Mouse (Mus musculus) testis, adult 2 months (tissue): ENCODE data around the gene Hltf. TPM values are rescaled to one million over a fixed set of nuclear protein-coding genes. Genes with fewer than 3 reads are reported as not detected.
"Not testable (repeated sequence)": the region's sequence is repeated elsewhere in the genome, so short reads cannot be mapped to it uniquely, and the experiment has no call there.

Source experiments
- H3K27ac ChIP-seq: fragments of 200-500 bp; 2 replicates; pipeline ENCODE4 v1.5.1; 2012; ENCODE audit warnings: low read depth, low read length; ENCODE audit not compliant: control insufficient read depth, insufficient read depth
- H3K27me3 ChIP-seq: fragments of 200-500 bp; 2 replicates; pipeline ENCODE4 v1.6.1; 2012; ENCODE audit warnings: mild to moderate bottlenecking, low read length, moderate library complexity; ENCODE audit not compliant: control insufficient read depth, insufficient read depth
- H3K36me3 ChIP-seq: fragments of 200-500 bp; 2 replicates; pipeline ENCODE4 v1.6.1; 2012; ENCODE audit warnings: mild to moderate bottlenecking, low read length; ENCODE audit not compliant: control insufficient read depth, insufficient read depth
- H3K4me1 ChIP-seq: fragments of 200-500 bp; 2 replicates; pipeline ENCODE4 v1.6.1; 2012; ENCODE audit warnings: low read length; ENCODE audit not compliant: control insufficient read depth, insufficient read depth
- H3K4me3 ChIP-seq: fragments of 200-500 bp; 2 replicates; pipeline ENCODE4 v1.5.1; 2012; ENCODE audit warnings: low read depth, mild to moderate bottlenecking, low read length, moderate library complexity, mixed read lengths; ENCODE audit not compliant: control insufficient read depth
- CTCF ChIP-seq: fragments of 200-500 bp; IDR thresholded peaks from 2 replicates; pipeline ENCODE4 v1.5.1; 2012; ENCODE audit warnings: low read depth, mild to moderate bottlenecking, inconsistent platforms, low read length, moderate library complexity; ENCODE audit not compliant: control insufficient read depth, insufficient read depth, insufficient replicate concordance
- POLR2A ChIP-seq: fragments of 200-500 bp; IDR thresholded peaks from 2 replicates; pipeline ENCODE4 v1.6.1; 2012; ENCODE audit warnings: low read depth, mild to moderate bottlenecking, inconsistent platforms, low read length, moderate library complexity; ENCODE audit not compliant: control insufficient read depth
- polyA plus RNA-seq: library from polyadenylated mRNA; depleted of rRNA; stranded (reverse); fragments of >200 nt; gene quantifications from 2 replicates; pipeline ENCODE4 v1.2.3, GENCODE M21; 2012

The Hltf gene
- polyA plus RNA-seq, 1 experiment, result 1.8 TPM

DNA sequence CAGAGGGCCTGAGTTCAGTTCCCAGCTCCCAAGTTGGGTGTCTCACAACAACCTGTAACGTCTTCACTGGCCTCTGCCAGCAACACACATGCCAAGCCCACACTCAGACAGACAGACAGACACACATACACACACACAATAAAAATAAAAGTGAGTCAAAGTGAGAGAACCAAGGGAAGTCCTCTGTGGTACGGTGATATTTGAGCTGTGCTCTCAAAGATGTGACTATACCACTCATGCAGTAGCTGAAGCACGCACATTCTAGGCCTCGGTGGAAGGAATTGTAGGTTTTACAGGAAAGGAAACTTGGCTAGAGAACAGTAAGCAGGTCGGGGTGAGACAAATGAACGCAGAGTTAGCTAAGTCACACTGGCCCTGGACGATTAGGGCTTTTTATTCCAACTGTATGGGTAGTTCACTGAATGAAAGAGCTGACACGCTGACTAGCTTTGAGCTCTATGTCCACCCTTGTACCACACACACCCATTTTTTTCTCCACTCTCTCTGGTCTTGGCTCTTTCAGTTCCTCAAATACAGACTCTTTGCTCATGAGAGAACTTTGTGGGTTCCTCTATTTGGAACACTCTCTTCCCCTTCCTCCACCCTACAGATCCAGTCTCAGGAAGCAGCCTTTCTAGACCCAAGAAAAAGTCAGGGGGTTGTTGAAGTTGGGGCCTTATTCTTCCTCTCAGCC, 30.5 kb upstream of the Hltf start:
- H3K36me3 ChIP-seq, result no peaks in the 10 kb centered on the region
- H3K4me3 ChIP-seq, result no peak overlapping the region
- no peaks in the 10 kb centered on the region for H3K27me3 ChIP-seq
- no peaks in the 10 kb centered on the region for H3K4me1 ChIP-seq
- H3K27ac ChIP-seq, result no peak overlapping the region
- TF ChIP-seq POLR2A (no peak), CTCF (no peak)

DNA sequence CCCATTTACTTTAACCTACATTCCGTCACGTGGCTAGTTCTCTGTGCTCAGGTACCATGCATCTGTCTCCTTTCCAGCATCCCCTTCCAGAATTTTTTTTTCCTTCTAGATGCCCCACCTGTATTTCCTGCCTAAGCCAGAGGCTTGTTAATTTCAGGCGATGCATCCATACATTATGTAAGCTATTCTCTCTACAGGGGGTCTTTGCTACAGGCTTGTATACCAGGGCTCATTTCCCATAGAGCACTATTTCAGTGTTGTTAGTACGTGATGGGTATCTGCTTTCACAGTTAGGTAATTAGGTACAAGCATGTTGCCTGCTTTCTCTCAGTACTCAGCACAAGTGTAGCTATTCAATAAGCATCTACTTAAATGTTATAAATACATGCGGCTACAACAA, 29.8 kb upstream of the Hltf start:
- Histone ChIP-seq H3K27ac (no peak overlapping the region), H3K27me3 (no peaks in the 10 kb centered on the region), H3K4me3 (no peak overlapping the region), H3K36me3 (no peaks in the 10 kb centered on the region), H3K4me1 (no peaks in the 10 kb centered on the region)
- no peak for TF ChIP-seq POLR2A
- no peak for TF ChIP-seq CTCF

DNA sequence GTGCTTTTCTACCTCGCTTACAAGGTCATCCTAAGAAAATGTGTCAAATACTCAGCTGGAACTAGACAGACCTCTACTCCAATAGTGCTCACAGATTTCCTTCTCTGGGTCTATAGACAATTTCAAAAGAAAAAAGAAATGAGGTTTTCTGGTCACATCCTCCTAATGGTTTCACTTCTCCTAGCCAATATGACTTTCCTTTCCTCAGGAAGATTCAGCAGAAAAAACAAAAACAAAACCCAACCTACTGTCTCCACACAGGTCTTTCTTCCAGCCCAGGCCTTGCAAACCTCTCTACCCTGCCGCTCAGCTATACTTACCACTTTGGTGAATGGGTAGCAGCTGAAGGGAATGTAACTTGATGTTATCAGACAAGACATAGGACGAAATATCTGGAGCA, 29.0 kb upstream of the Hltf start:
- Histone ChIP-seq H3K4me3 (no peak overlapping the region), H3K27ac (no peak overlapping the region), H3K27me3 (no peaks in the 10 kb centered on the region), H3K4me1 (no peaks in the 10 kb centered on the region), H3K36me3 (no peaks in the 10 kb centered on the region)
- TF ChIP-seq POLR2A (no peak), CTCF (no peak)

DNA sequence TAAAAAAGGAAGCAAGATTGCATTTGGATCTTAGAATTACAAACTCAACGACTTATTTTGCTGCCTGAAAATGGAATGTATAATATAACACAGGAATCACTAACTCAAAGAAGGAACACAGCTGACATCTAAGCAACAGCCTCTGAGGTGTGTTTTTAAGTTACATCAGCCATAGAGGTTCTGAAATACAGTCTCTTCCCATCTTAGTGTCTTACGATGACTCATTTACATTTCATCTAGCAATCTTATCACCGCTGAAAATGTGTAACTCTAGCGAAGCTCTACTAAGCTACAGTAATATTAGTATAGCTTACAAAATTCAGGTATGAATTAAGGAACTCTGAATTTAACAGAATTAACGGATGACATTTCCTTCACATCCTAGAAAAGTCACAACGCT, 26.8 kb upstream of the Hltf start:
- Histone ChIP-seq H3K4me3 (no peak overlapping the region), H3K36me3 (no peaks in the 10 kb centered on the region), H3K27ac (no peak overlapping the region), H3K4me1 (no peaks in the 10 kb centered on the region), H3K27me3 (no peaks in the 10 kb centered on the region)
- TF ChIP-seq CTCF (no peak), POLR2A (no peak)

DNA sequence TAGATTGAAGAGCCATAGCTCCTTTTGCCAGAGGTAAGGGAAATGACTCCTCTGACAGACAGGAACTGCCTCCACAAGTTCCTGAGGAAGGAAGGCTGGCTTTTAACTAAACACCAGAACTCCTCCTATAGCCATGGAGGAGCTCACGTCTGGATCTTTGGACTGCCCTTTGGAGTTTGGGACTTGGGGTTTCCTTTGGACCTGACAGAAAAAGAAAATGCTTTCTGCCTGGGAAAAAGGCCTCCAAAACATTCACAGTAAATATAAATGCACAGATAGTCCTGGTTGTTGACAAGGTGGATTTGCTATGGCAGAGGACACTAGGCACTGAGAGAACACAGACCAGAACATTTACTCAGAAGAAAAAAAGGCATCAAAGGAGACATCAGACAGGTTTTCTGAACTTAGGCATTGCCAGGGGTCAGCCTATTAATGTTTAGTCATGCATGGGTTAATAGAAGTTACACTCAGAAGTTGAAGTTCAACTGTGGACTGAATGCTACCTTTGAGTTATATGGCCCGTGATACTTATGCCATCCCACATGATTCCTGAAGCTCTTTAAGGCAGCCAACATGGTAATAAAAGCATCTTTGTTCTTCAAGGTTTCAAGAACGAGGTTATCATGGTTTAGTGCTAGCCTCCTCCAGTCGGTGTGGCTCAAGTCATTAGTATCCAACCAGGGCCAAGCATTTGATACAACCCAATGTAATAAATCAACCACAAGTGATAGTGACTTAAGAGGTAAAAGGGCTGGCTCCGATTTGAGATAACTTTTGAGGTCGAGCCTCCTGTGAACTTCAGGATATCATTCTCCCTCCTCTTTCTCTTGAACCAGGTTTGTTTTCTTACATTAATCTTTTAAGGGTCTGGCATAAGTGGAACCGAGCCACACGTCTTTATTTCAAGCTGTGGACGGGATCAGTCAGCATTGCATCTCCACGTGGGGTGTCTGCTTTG, 23.6 kb upstream of the Hltf start:
- TF ChIP-seq CTCF (no peak), POLR2A (no peak)
- Histone ChIP-seq H3K4me1 (no peaks in the 10 kb centered on the region), H3K4me3 (peak overlapping the region; percentile 97), H3K27ac (peak overlapping the region; percentile 17), H3K27me3 (no peaks in the 10 kb centered on the region), H3K36me3 (no peaks in the 10 kb centered on the region)

DNA sequence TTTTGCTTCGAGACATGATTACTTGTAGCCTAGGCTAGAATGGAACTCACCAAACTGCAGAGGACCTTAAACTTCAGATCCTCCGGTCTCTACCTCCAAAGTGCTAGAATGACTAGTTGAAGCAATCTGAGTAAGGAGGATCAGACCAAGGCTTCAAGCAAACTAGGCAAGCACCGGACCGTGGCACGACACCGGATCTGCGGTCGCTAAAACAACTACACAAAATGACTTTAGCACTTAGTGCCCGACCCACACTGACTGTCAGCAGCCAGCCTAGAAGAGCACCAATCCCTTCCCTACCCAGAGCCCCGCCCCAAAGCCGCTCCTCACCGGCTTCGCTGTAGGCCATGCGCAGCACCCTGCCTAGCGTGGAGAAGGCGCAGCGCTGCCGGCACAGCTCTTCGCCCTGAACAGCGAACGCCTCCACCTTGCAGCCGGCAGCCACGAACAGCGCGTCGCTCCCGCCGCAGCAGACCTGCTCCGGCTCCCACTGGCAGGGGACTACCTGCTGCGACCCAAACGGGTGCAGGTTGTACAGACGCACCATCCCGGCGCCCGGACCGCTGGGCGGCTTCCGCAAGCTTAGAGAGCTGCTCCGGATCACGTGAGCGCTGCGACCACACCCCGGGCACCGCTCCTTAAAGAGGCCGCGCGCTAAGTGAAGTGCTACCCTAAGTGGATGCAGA, 22.7 kb upstream of the Hltf start, which contains the start of gene Hps3:
Gene Hps3, minus strand, starts transcription at position 597 of the 686 bp plus-strand sequence.
- TF ChIP-seq POLR2A, result peak; percentile 44; the same call in 1 of the 2 replicates
- no peak for TF ChIP-seq CTCF
- Histone ChIP-seq H3K27ac (peak within 1 kb of the TSS; percentile 68), H3K36me3 (no peaks in the 10 kb centered on the region)

DNA sequence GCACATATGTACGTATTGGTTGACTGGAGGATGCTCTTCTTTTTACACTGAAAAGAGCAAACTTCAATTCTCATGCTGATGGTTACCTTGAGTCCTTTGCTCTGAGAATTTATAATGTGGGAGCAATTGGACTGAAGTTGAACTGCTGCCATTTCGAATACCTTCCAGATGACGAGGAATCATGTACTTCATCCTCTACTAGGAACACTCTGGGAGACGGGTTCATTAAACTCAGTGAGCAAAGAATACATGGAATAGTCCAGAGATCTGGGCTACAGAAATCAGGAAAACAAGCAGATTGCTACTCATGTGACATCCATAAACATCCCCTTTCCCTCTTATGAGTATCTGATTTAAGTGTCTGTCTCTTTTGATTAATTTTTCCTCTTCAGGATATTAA, 21.5 kb upstream of the Hltf start:
- Histone ChIP-seq H3K27me3 (no peaks in the 10 kb centered on the region), H3K4me3 (no peak overlapping the region), H3K27ac (no peak overlapping the region), H3K36me3 (no peaks in the 10 kb centered on the region), H3K4me1 (no peaks in the 10 kb centered on the region)
- TF ChIP-seq POLR2A (no peak), CTCF (no peak)

More for the DNA sequence above, 22.7 kb upstream of the Hltf start, which contains the start of gene Hps3:
- Histone ChIP-seq H3K4me3 (peak within 1 kb of the TSS; percentile 97), H3K4me1 (no peaks in the 10 kb centered on the region), H3K27me3 (no peaks in the 10 kb centered on the region)

DNA sequence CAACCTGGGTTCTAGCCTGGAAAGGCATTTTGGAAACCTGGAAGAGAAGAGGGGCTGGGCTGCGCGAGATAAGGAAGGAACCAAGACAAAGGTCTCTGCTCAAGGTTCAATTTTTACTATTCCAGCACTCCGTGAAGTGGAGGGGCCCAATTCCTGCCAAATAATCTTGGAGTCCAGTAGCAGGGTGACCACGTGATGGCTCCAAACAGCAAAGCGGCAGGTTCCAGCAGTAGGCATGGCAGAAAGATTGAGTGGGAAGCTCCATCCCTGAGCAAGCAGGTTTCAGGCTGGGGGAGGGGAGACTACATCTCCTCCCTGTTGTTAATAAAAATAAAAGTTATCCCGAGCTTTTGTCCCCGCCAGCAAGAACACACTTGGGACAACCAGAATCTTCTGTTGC, 16.1 kb upstream of the Hltf start:
- H3K36me3 ChIP-seq, H3K4me3 ChIP-seq, H3K4me1 ChIP-seq, H3K27ac ChIP-seq, H3K27me3 ChIP-seq: not testable (repeated sequence)

DNA sequence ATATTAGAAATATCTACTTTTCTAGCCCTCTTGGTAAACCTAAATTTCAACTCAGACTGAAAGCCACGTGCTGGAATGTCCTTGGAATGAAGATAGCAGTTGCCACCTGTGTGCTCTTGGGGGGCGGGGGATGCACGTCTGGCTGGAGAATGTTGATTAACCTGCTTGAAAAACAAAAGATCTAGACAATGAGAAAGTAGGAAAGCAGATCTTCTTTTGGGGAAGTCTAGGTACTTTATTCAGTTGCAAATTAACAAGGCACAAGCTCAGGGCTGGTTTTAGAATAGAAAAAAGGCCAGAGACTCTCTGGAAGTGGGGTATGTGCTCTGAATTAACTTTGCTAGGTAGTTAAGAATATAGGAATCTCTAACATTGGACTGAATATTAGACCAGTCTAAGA, 12.9 kb upstream of the Hltf start:
- H3K36me3 ChIP-seq, H3K4me1 ChIP-seq, H3K4me3 ChIP-seq, H3K27me3 ChIP-seq, H3K27ac ChIP-seq: not testable (repeated sequence)
